Mouse (Mus musculus): Measurements from ENCODE around the gene Grb10.

DNA sequence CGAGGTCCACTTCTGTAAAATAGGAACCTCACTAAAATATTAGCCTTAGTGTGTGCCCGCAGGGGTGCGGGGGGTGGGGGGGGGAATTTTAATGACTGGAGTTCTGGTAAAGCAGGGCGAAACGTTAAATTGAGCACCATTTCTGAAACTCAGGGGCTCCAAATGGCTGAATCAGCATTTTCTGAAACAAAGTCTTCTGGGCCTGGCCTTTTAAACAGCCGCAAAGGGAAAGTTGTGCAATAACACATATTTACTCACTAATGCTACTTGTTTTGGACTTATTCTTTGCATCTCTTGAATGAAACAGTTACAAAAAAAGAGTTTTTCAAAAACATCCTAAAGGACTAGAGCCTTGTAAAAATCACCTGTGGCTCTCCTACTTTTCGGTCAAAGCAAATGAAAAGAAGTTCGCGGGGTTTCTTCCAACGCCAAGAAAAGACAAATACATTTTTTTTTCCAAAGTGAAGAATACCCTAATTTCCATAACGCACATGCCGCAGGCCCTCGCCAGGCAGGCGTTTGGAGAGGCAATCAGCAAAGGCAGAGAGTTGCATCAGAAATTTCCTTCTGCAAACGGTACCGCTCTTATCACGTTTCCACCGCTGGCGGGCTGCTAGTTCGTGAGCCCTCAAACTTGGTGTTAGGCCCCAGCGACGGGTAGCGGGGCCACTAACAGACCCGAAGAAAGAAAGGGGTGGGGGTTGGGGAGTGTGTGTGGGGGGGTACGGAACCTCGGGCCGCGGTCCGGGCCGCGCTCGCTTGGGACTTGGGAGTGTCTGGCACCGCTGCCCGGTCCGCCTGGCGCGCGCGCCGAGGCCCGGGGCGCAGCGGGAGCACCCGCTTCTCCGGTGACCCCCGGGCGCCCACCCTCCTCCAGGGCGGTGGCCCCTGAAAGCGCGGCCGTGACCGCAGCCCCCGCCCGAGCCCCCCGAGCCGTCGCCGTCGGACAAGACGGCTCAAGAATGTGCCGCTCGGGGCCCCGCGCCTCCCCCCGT is 2.3 kb downstream of the Grb10 start:
- no peak for TF ChIP-seq CTCF (IDR thresholded peaks at IDR 0.05; ENCODE audit: borderline replicate concordance, insufficient read depth, low read length)
- no peak for TF ChIP-seq POLR2A (IDR thresholded peaks at IDR 0.05; ENCODE audit: low read depth, low read length)
